Mouse (Mus musculus) thymus, adult 2 months (tissue): ENCODE results near the gene Ngdn.

ENCODE experiments used
- CTCF ChIP-seq: fragments of 200-500 bp; IDR thresholded peaks from 2 replicates; pipeline ENCODE4 v1.5.1; 2012; ENCODE audit warnings: mild to moderate bottlenecking, control low read depth, low read length, moderate library complexity, borderline replicate concordance; ENCODE audit not compliant: control insufficient read depth, poor library complexity, insufficient read depth; ENCODE audit errors: extremely low read depth
- POLR2A ChIP-seq: fragments of 200-500 bp; IDR thresholded peaks from 2 replicates; pipeline ENCODE4 v1.6.1; 2012; ENCODE audit warnings: mild to moderate bottlenecking, low read length, control low read depth, moderate library complexity; ENCODE audit not compliant: control insufficient read depth, poor library complexity, insufficient read depth; ENCODE audit errors: extremely low read depth

DNA sequence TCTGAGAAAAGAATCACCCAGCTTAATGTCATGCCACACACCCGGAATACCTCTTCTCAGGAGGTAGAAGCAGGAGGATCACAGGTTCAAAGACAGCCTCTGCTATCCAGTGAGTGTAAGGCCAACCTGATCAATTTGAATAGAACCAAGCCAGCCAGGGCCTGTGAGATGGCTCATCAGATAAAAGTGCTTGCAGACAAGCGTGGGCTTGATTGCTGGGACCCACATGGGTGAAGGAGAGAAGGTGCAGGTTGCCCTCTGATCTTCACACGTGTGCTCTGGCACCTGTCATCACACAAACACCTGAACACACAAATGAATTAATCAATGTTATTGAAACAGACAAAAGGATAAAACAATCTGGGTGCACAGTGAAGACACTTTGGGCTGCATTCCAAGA, 8.7 kb upstream of the Ngdn start:
- TF ChIP-seq CTCF, result no peak
- no peak for TF ChIP-seq POLR2A
